Mouse (Mus musculus): ENCODE data around the gene Fat3.

The Fat3 gene

GRCm38 (mm10) chr9:16026054-16026453, 475.0 kb downstream of the Fat3 start:
- DNase-seq (ENCODE audit: low spot score) = no peak

GRCm38 (mm10) chr9:16024706-16025105, 476.4 kb downstream of the Fat3 start:
- DNase-seq (ENCODE audit: low spot score) = no peak

- DNase-seq (ENCODE audit: low spot score) = no peak
Observed at GRCm38 (mm10) chr9:16014115-16014514, 487.0 kb downstream of the Fat3 start.

GRCm38 (mm10) chr9:16011382-16011781, 489.7 kb downstream of the Fat3 start:
- DNase-seq (ENCODE audit: low spot score) = no peak

GRCm38 (mm10) chr9:16007516-16007915, 493.6 kb downstream of the Fat3 start:
- DNase-seq (ENCODE audit: low spot score) = no peak

DNA sequence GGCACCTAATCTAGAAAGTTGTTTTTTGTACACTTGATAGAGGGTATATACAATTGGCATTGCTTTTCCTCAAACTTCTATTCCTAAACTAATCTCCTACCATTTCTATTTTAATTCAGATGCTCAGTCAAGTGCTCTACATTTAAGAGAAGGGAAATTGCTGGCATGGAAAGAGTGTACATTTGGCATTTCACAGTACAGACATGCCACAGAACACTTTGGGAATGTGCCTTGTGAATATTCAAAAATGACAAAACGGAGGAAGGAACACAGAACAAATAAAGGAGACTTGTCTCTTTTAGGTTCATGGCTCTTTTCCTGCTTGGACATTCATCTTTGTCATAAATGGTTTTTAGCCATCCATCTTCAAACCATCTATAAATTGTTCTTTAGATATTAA, 498.1 kb downstream of the Fat3 start:
- DNase-seq (ENCODE audit: low spot score) = no peak

DNA sequence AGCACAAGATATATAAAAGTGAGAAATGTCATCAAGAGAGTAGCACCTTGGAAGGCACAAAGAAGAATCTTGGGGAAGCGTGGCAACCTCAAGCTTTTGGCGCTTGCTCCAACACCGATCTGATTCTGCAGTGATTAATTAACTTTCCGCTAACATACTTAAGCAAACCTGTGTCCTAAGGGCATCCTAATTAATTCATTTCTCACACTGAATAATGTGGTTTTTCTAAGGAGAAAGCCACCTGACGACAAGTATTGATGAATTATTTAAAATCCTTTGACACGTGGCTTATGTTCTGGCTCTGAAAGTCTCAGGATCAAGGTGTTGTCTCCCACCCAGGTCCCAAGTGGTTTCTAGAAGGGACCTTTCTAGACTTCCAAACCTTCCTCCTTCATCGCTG, 506.3 kb downstream of the Fat3 start:
- DNase-seq (ENCODE audit: low spot score) = no peak

- no peak for DNase-seq (ENCODE audit: low spot score)
Observed at GRCm38 (mm10) chr9:15994177-15994576, 506.9 kb downstream of the Fat3 start.

DNA sequence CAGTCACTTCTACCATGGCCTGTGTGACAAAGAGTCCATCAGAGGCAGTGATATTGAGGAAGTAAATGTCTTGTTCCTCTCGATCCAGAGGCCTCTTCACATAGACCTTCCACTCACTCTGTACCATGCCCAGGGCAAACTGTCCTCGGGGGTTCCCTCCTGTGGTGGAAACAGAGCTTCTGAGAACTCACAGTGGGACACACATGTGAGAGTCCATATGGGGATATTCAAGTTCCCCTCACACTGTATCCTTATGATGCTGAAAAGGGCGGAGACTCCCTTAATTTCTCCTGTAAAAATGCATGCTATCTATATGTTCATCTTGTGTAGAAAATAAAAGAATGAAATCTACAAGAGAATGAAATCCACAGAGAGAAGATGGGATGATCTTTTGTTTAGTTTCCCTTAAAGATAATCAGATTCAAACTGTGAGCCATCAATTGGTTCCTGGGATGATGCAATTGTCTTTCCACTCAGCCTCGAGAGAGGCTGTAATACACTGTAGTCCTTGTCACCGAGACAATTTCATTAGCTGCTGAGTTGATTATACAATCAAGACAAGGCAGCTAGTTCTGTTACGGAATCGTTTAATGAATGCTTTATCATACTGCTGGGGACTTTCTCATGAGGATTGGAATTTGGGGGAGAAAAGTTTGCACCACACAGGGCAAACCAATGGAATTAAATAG, 508.8 kb downstream of the Fat3 start:
- no peak for DNase-seq (ENCODE audit: low spot score)

DNA sequence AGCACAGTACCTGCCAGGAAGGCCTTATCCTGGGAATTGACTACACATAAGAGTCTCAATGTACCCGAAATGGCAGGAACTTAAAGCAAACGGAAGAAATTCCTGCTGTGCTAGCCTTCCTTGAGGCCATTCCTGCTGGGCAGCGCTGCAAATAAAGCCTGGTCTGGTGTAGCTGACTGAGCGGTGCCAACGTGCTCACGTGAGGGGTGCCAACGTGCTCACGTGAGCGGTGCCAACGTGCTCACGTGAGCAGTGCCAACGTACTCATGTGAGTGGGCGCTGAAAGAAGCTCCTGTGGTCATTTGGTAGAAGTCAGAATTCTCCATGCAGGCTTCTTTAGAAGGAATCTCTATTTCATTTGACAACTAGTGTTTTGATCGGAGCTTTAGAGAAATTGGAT, 522.8 kb downstream of the Fat3 start:
- no peak for DNase-seq (ENCODE audit: low spot score)

DNA sequence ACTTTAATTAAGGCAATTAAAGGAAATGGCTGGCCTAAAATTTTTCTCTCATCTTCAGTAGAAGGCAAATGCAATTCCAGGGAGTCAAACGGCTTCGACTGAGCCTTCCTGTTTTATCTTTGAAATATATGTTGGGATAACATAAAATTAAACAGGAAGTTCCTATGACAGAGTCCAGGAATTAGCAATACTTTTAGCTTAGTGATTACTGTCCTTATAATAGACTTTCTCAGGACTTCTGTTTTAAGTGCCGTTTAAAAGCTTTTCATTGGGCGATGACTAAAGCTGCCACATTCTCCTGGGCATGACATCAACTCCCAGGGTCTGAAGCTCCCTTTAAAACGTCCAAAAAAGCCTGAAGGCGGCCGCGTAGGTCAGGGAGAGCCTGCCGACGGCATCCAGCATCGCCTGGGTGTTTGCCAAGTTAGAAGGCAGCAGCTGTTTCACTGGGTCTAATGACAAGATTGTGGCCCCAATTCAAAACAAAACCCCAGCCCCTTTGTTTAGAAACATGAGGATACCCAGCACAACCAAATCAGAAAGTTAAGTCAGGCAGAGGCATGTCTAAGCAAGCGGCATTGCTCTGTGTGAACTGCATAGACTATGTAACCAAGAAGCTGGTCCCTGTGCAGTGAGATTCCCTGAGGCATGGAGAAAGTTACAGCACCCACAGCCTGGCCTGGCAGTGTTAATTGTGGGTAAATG, 524.0 kb downstream of the Fat3 start:
- DNase-seq (ENCODE audit: low spot score) = no peak

GRCm38 (mm10) chr9:15975999-15976398, 525.1 kb downstream of the Fat3 start:
- DNase-seq (ENCODE audit: low spot score) = no peak

DNA sequence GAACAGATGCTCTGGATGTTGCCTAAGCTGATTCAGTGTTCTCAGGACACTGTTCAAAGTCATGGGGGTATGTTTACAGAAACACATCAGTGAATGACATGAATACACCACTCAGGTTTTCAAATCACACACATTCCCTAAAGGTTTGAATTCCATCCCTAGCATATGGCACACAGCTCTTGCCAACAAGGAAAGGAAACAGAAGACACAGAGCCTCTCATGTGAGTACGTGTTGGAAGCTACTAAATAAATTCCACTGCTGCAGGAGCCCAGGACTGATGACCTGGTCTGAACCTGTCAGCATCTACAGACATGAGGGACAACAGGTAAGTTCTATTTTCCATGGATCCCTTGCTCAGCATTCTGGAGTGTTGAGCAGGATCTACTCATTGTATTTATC, 528.9 kb downstream of the Fat3 start:
- no peak for DNase-seq (ENCODE audit: low spot score)

- no peak for DNase-seq (ENCODE audit: low spot score)
Observed at GRCm38 (mm10) chr9:15971393-15971792, 529.7 kb downstream of the Fat3 start.

GRCm38 (mm10) chr9:15964198-15964597, 536.9 kb downstream of the Fat3 start:
- no peak for DNase-seq (ENCODE audit: low spot score)

GRCm38 (mm10) chr9:15962886-15963285, 538.2 kb downstream of the Fat3 start:
- DNase-seq (ENCODE audit: low spot score) = no peak

DNA sequence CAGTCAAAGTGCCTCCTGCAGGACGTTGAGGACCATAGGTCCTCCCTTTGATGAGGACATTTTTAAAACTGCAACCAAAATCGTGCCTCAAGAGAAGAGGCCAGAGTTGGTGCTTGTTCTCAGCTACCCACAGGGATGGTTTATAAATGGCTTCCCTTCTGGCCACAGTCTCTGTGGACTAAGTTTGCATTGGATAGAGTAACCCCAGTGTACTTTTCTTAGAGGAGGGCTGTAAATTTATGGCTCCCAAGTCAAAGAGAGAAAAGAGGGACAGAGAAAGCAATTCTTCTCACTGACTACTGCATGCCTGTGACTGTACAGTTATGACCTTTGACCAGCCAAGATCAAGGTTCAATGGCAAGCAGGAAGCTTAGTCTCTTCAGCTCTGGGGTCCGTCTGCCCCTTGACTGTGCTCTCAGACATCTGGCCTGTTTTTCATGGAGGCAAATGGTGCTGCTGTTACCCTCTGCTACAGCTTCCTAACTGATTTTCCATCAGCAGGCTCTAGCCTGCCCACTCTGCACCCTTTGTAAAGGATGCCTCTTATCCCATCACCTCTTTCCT, 542.8 kb downstream of the Fat3 start:
- no peak for DNase-seq (ENCODE audit: low spot score)

DNA sequence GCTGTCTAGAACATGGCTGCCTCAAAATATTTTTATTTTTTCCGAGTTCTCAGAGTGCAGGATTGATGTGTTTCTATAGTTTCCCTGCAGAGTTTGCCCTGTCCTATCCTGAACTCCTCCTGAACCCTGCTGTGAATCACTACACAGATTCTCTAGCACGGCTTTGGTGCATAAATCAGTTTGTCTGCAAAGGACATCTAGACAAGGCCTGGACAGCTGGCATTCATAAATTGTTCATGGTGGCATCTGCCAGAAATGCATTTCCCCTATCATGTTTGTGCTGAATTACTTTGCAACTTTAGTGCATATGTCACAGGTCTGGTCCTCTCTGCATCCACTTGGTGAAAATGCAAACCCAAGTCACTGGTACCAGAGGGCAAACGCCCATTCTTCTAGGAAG, 543.3 kb downstream of the Fat3 start:
- no peak for DNase-seq (ENCODE audit: low spot score)

DNA sequence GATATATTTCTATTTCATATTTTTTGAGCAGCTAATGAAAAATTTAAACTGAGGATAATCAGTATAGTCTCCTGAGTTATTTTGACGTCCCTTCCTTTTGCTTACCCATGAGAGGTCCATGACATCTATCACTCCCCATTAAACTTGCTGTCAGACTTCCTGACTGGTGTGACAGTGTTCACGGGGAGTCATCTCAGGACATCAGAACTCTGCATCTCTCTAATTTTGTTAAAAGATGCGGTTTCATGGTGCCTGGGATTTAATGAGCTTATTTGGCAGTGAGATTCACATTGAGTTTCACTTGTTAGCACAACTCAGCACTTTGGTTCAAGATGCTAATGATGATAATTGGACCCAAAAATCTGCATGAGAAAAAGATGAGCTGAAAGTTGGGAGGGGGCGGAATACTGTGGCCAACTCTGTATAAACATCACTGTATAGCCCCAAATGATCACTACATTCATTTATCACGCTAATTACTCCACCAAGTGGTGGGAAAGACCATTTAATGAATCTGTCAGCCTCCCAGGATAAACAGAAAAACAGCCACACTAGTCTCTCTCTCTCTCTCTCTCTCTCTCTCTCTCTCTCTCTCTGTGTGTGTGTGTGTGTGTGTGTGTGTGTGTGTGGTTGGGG, 545.8 kb downstream of the Fat3 start:
- DNase-seq (ENCODE audit: low spot score) = no peak

- no peak for DNase-seq (ENCODE audit: low spot score)
Observed at GRCm38 (mm10) chr9:15954338-15954704, 546.8 kb downstream of the Fat3 start.

GRCm38 (mm10) chr9:15953585-15954337, 547.3 kb downstream of the Fat3 start:
- DNase-seq (ENCODE audit: low spot score) = no peak

- no peak for DNase-seq (ENCODE audit: low spot score)
Observed at GRCm38 (mm10) chr9:15948086-15948485, 553.0 kb downstream of the Fat3 start.

Measured in T-cell, adult 2 months (primary cell).